Mouse (Mus musculus) forebrain, embryonic 14.5 days (tissue): ENCODE measurements around the gene Lpar4. TPM values are rescaled to one million over a fixed set of nuclear protein-coding genes. Genes with fewer than 3 reads are reported as not detected.
A peak's percentile ranks its signal among the peaks of the same experiment; 100 is the strongest.

Experiments used
- ATAC-seq: fragments of 200-750 bp; cut with Nextera tagmentation; 2 replicates; pipeline ENCODE4 v1.8.0; 2017; ENCODE audit warnings: mild to moderate bottlenecking, moderate library complexity
- DNase-seq: peaks from one replicate; pipeline ENCODE4 v3.0.0-alpha.2; 2015; ENCODE audit warnings: low spot score
- H3K27ac ChIP-seq: fragments of 300-500 bp; sonication (generic); 2 replicates; pipeline ENCODE4 v1.5.1; 2014; ENCODE audit warnings: low read depth, mild to moderate bottlenecking, control low read depth, low read length, moderate library complexity
- H3K27me3 ChIP-seq: fragments of 300-500 bp; sonication (generic); replicated peaks from 2 replicates; pipeline ENCODE4 v1.6.1; 2014; ENCODE audit warnings: low read length, control low read depth, mixed read lengths; ENCODE audit not compliant: control insufficient read depth, insufficient read depth
- H3K36me3 ChIP-seq: fragments of 300-500 bp; sonication (generic); 2 replicates; pipeline ENCODE4 v1.6.1; 2014; ENCODE audit warnings: low read length, control low read depth; ENCODE audit not compliant: control insufficient read depth, insufficient read depth
- H3K4me1 ChIP-seq: fragments of 300-500 bp; sonication (generic); 2 replicates; pipeline ENCODE4 v1.6.1; 2014; ENCODE audit warnings: antibody characterized with exemption, low read length, control low read depth; ENCODE audit not compliant: control insufficient read depth, insufficient read depth
- H3K4me2 ChIP-seq: fragments of 300-500 bp; sonication (generic); 2 replicates; pipeline ENCODE4 v1.6.1; 2014; ENCODE audit warnings: mild to moderate bottlenecking, control low read depth, low read length
- H3K4me3 ChIP-seq: fragments of 300-500 bp; sonication (generic); 2 replicates; pipeline ENCODE4 v1.5.1; 2014; ENCODE audit warnings: low read depth, low read length, control low read depth
- H3K9ac ChIP-seq: fragments of 300-500 bp; sonication (generic); 2 replicates; pipeline ENCODE4 v1.6.1; 2014; ENCODE audit warnings: mild to moderate bottlenecking, low read length, control low read depth, moderate library complexity
- H3K9me3 ChIP-seq: fragments of 300-500 bp; sonication (generic); replicated peaks from 2 replicates; pipeline ENCODE4 v1.6.1; 2016; ENCODE audit warnings: low read length, control low read depth, mixed read lengths; ENCODE audit not compliant: control insufficient read depth
- WGBS: fragments of 180-500 bp; shearing (Covaris S2); extraction: QIAGEN DNeasy Blood & Tissue Kit; methylation state at CpG from one replicate; pipeline ENCODE4 v1.1.7; 2014; 5-methylcytosine and 5-hydroxymethylcytosine counted together
- polyA plus RNA-seq: library from polyadenylated mRNA; unstranded; fragments of >200 nt; fragmentation: Nextera tagmentation; extraction: Ambion mirVana; gene quantifications from 2 replicates; pipeline ENCODE4 v1.2.1, GENCODE M21; 2014

Lpar4 gene
- polyA plus RNA-seq, 1 experiment from 2014 or later, result 7.3 TPM

GRCm38 (mm10) chrX:106951016-106951415 is 30.6 kb downstream of the Lpar4 start:
- H3K4me1 ChIP-seq, result no peaks in the 10 kb centered on the region
- no peak overlapping the region for H3K9ac ChIP-seq
- ATAC-seq (no peak), DNase-seq (no peak)
- no peaks in the 10 kb centered on the region for H3K27me3 ChIP-seq
- H3K9me3 ChIP-seq, result no peaks in the 10 kb centered on the region
- no peak overlapping the region for H3K27ac ChIP-seq
- no peaks in the 10 kb centered on the region for H3K36me3 ChIP-seq
- no peak overlapping the region for H3K4me2 ChIP-seq
- H3K4me3 ChIP-seq, result no peak overlapping the region
- WGBS, result 15% methylated on average over 2 of the region's 2 CpGs

GRCm38 (mm10) chrX:106953840-106954239 is 33.4 kb downstream of the Lpar4 start:
- Histone ChIP-seq H3K36me3 (no peaks in the 10 kb centered on the region), H3K4me3 (no peak overlapping the region), H3K4me1 (no peaks in the 10 kb centered on the region), H3K9me3 (no peaks in the 10 kb centered on the region), H3K27me3 (no peaks in the 10 kb centered on the region), H3K9ac (no peak overlapping the region), H3K27ac (no peak overlapping the region), H3K4me2 (no peak overlapping the region)
- DNase-seq (no peak), ATAC-seq (no peak)
- 66% methylated on average over 1 of the region's 1 CpGs for WGBS

GRCm38 (mm10) chrX:106962233-106962632 is 41.8 kb downstream of the Lpar4 start:
- no peaks in the 10 kb centered on the region for H3K9me3 ChIP-seq
- no peak for DNase-seq
- 79% methylated on average over 2 of the region's 2 CpGs for WGBS
- no peak overlapping the region for H3K4me3 ChIP-seq
- H3K4me1 ChIP-seq, result no peaks in the 10 kb centered on the region
- no peak overlapping the region for H3K27ac ChIP-seq
- H3K36me3 ChIP-seq, result no peaks in the 10 kb centered on the region
- H3K4me2 ChIP-seq, result no peak overlapping the region
- H3K9ac ChIP-seq, result no peak overlapping the region
- H3K27me3 ChIP-seq, result no peaks in the 10 kb centered on the region
- no peak for ATAC-seq

GRCm38 (mm10) chrX:106964326-106964725 is 43.9 kb downstream of the Lpar4 start:
- ATAC-seq (peak; percentile 37; the same call in 1 of the 2 replicates), DNase-seq (peak; percentile 45)
- Histone ChIP-seq H3K9ac (no peak overlapping the region), H3K27ac (no peak overlapping the region), H3K36me3 (no peaks in the 10 kb centered on the region), H3K27me3 (no peaks in the 10 kb centered on the region), H3K4me3 (no peak overlapping the region), H3K4me1 (no peaks in the 10 kb centered on the region), H3K9me3 (no peaks in the 10 kb centered on the region), H3K4me2 (no peak overlapping the region)
- 41% methylated on average over 2 of the region's 2 CpGs for WGBS

Other genes starting within 250 kb of the Lpar4 start
- gene Rtl3, start 80.0 kb upstream of the Lpar4 start, polyA plus RNA-seq, result 0.70 and 1.1 TPM in 2 replicates
- not detected in 2 replicates for gene P2ry10, start 167.9 kb downstream of the Lpar4 start, polyA plus RNA-seq
- gene P2ry10b, start 228.3 kb downstream of the Lpar4 start, polyA plus RNA-seq, result 0.25 and 0.56 TPM in 2 replicates